Mouse (Mus musculus) lung, postnatal 0 days (tissue): Measurements from ENCODE around the gene Keap1. TPM values are rescaled to one million over a fixed set of nuclear protein-coding genes. Genes with fewer than 3 reads are reported as not detected.
"Not testable (repeated sequence)": the region's sequence is repeated elsewhere in the genome, so short reads cannot be mapped to it uniquely, and the experiment has no call there.

Source experiments
- ATAC-seq: fragments of 200-750 bp; cut with Nextera tagmentation; 2 replicates; pipeline ENCODE4 v1.8.0; 2017; ENCODE audit warnings: moderate library complexity
- DNase-seq: peaks from one replicate; pipeline ENCODE4 v3.0.0-alpha.2; 2016; ENCODE audit warnings: low spot score
- H3K27ac ChIP-seq: fragments of 300-500 bp; sonication (generic); 2 replicates; pipeline ENCODE4 v1.5.1; 2014; ENCODE audit warnings: antibody characterized with exemption, mild to moderate bottlenecking, low read length, mixed read lengths
- H3K27me3 ChIP-seq: fragments of 300-500 bp; sonication (generic); replicated peaks from 2 replicates; pipeline ENCODE4 v1.6.1; 2014; ENCODE audit warnings: low read length, mixed read lengths; ENCODE audit not compliant: insufficient read depth
- H3K36me3 ChIP-seq: fragments of 300-500 bp; sonication (generic); 2 replicates; pipeline ENCODE4 v1.6.1; 2014; ENCODE audit warnings: low read length, mixed read lengths; ENCODE audit not compliant: insufficient read depth
- H3K4me1 ChIP-seq: fragments of 300-500 bp; sonication (generic); 2 replicates; pipeline ENCODE4 v1.6.1; 2014; ENCODE audit warnings: antibody characterized with exemption, low read depth, low read length, mixed read lengths; ENCODE audit not compliant: insufficient read depth
- H3K4me2 ChIP-seq: fragments of 300-500 bp; sonication (generic); replicated peaks from 2 replicates; pipeline ENCODE4 v1.6.1; 2014; ENCODE audit warnings: low read depth, mild to moderate bottlenecking, low read length, moderate library complexity, mixed read lengths
- H3K4me3 ChIP-seq: fragments of 300-500 bp; sonication (generic); 2 replicates; pipeline ENCODE4 v1.5.1; 2014; ENCODE audit warnings: low read depth, low read length
- H3K9ac ChIP-seq: fragments of 300-500 bp; sonication (generic); replicated peaks from 2 replicates; pipeline ENCODE4 v1.6.1; 2014; ENCODE audit warnings: low read depth, mild to moderate bottlenecking
- H3K9me3 ChIP-seq: fragments of 300-500 bp; sonication (generic); 2 replicates; pipeline ENCODE4 v1.6.1; 2016; ENCODE audit warnings: low read length, mixed read lengths
- CTCF ChIP-seq: IDR thresholded peaks from 2 replicates; pipeline ENCODE4 v1.5.1; 2016; ENCODE audit warnings: antibody characterized with exemption, mild to moderate bottlenecking
- EP300 ChIP-seq: IDR thresholded peaks from 2 replicates; pipeline ENCODE4 v1.6.1; 2016; ENCODE audit warnings: antibody characterized with exemption, mild to moderate bottlenecking, control low read depth
- WGBS: fragments of 180-500 bp; shearing (Covaris S2); extraction: QIAGEN DNeasy Blood & Tissue Kit; methylation state at CpG from one replicate; pipeline ENCODE4 v1.1.7; 2014; 5-methylcytosine and 5-hydroxymethylcytosine counted together
- polyA plus RNA-seq: library from polyadenylated mRNA; unstranded; fragments of >200 nt; fragmentation: Nextera tagmentation; extraction: Ambion mirVana; gene quantifications from 2 replicates; pipeline ENCODE4 v1.2.1, GENCODE M21; 2015

Gene Keap1
- polyA plus RNA-seq, 1 experiment from 2014 or later: 44.7 TPM

GRCm38 (mm10) chr9:21231551-21231950 is 7.6 kb downstream of the Keap1 start:
- no peak overlapping the region for H3K4me3 ChIP-seq
- H3K27ac ChIP-seq: no peak overlapping the region
- ATAC-seq: no peak
- H3K9me3 ChIP-seq: no peaks in the 10 kb centered on the region
- no peak overlapping the region for H3K4me2 ChIP-seq
- no peak overlapping the region for H3K9ac ChIP-seq
- DNase-seq: no peak
- peaks cover 5% of the 10 kb centered on the region; the same call in 1 of the 2 replicates for H3K36me3 ChIP-seq
- H3K4me1 ChIP-seq: no peaks in the 10 kb centered on the region; the same call in 1 of the 2 replicates
- no peak for TF ChIP-seq CTCF
- no peak for TF ChIP-seq EP300
- WGBS: 49% methylated on average over 23 of the region's 23 CpGs
- H3K27me3 ChIP-seq: no peaks in the 10 kb centered on the region

- H3K27me3 ChIP-seq: no peaks in the 10 kb centered on the region
- ATAC-seq (no peak), DNase-seq (no peak)
- peak overlapping the region; percentile 57 for H3K4me2 ChIP-seq
- TF ChIP-seq CTCF (no peak), EP300 (no peak)
- 16% methylated on average over 16 of the region's 16 CpGs for WGBS
- peak overlapping the region; percentile 28; the same call in 1 of the 2 replicates for H3K4me3 ChIP-seq
- H3K9ac ChIP-seq: 0 out of 2 replicates have a peak overlapping the region, but pooled peaks have one; percentile 29
- H3K36me3 ChIP-seq: peaks cover 5% of the 10 kb centered on the region; the same call in 1 of the 2 replicates
- no peaks in the 10 kb centered on the region for H3K9me3 ChIP-seq
- no peaks in the 10 kb centered on the region; the same call in 1 of the 2 replicates for H3K4me1 ChIP-seq
- no peak overlapping the region for H3K27ac ChIP-seq
Observed at GRCm38 (mm10) chr9:21227342-21227741, 11.8 kb downstream of the Keap1 start.

GRCm38 (mm10) chr9:21225415-21225758 is 13.8 kb downstream of the Keap1 start:
- no peaks in the 10 kb centered on the region for H3K27me3 ChIP-seq
- H3K9ac ChIP-seq: no peak overlapping the region
- peak overlapping the region; percentile 48 for H3K4me2 ChIP-seq
- H3K4me3 ChIP-seq: 0 out of 2 replicates have a peak overlapping the region, but pooled peaks have one; percentile 21
- no peak for TF ChIP-seq CTCF
- no peak for TF ChIP-seq EP300
- no peaks in the 10 kb centered on the region; the same call in 1 of the 2 replicates for H3K4me1 ChIP-seq
- no peak overlapping the region for H3K27ac ChIP-seq
- DNase-seq: no peak
- H3K36me3 ChIP-seq: peaks cover 1% of the 10 kb centered on the region; the same call in 1 of the 2 replicates
- no peak for ATAC-seq
- 8% methylated on average over 7 of the region's 7 CpGs for WGBS
- no peaks in the 10 kb centered on the region for H3K9me3 ChIP-seq

GRCm38 (mm10) chr9:21224576-21225414 is 14.4 kb downstream of the Keap1 start:
- Histone ChIP-seq H3K27ac (no peak overlapping the region), H3K9me3 (no peaks in the 10 kb centered on the region), H3K4me3 (0 out of 2 replicates have a peak overlapping the region, but pooled peaks have one; percentile 21)

GRCm38 (mm10) chr9:21223906-21224305 is 15.3 kb downstream of the Keap1 start:
- 85% methylated on average over 6 of the region's 6 CpGs for WGBS
- Histone ChIP-seq H3K36me3 (no peaks in the 10 kb centered on the region), H3K4me3 (no peak overlapping the region), H3K4me2 (no peak overlapping the region), H3K9ac (no peak overlapping the region), H3K27ac (no peak overlapping the region), H3K27me3 (no peaks in the 10 kb centered on the region), H3K4me1 (no peaks in the 10 kb centered on the region; the same call in 1 of the 2 replicates), H3K9me3 (no peaks in the 10 kb centered on the region)
- DNase-seq (no peak), ATAC-seq (no peak)
- TF ChIP-seq CTCF (no peak), EP300 (no peak)

More at GRCm38 (mm10) chr9:21224576-21225414, 14.4 kb downstream of the Keap1 start:
- no peak for ATAC-seq
- Histone ChIP-seq H3K4me2 (peak overlapping the region; percentile 48), H3K27me3 (no peaks in the 10 kb centered on the region), H3K36me3 (no peaks in the 10 kb centered on the region), H3K4me1 (no peaks in the 10 kb centered on the region; the same call in 1 of the 2 replicates), H3K9ac (no peak overlapping the region)
- peak; percentile 44 for DNase-seq
- 20% methylated on average over 26 of the region's 26 CpGs for WGBS
- TF ChIP-seq EP300 (no peak), CTCF (peak; percentile 23; the same call in 1 of the 2 replicates)

- H3K27ac ChIP-seq, H3K9ac ChIP-seq, H3K27me3 ChIP-seq, H3K4me3 ChIP-seq, H3K4me2 ChIP-seq, ATAC-seq, H3K36me3 ChIP-seq, DNase-seq, H3K4me1 ChIP-seq, H3K9me3 ChIP-seq: not testable (repeated sequence)
- 100% methylated on average over 1 of the region's 2 CpGs for WGBS
Observed at GRCm38 (mm10) chr9:21223490-21223889, 15.7 kb downstream of the Keap1 start.
